Mouse (Mus musculus) cerebellum, postnatal 4 days (tissue): ENCODE measurements around the gene Vps13c.
A peak's percentile ranks its signal among the peaks of the same experiment; 100 is the strongest.

Experiments
- DNase-seq, 2 experiments: peaks; one replicate each; pipeline ENCODE4 v3.0.0; 2022; ENCODE audit warnings: low spot score in 2 of 2, mixed read lengths in 1 of 2

The Vps13c gene

DNA sequence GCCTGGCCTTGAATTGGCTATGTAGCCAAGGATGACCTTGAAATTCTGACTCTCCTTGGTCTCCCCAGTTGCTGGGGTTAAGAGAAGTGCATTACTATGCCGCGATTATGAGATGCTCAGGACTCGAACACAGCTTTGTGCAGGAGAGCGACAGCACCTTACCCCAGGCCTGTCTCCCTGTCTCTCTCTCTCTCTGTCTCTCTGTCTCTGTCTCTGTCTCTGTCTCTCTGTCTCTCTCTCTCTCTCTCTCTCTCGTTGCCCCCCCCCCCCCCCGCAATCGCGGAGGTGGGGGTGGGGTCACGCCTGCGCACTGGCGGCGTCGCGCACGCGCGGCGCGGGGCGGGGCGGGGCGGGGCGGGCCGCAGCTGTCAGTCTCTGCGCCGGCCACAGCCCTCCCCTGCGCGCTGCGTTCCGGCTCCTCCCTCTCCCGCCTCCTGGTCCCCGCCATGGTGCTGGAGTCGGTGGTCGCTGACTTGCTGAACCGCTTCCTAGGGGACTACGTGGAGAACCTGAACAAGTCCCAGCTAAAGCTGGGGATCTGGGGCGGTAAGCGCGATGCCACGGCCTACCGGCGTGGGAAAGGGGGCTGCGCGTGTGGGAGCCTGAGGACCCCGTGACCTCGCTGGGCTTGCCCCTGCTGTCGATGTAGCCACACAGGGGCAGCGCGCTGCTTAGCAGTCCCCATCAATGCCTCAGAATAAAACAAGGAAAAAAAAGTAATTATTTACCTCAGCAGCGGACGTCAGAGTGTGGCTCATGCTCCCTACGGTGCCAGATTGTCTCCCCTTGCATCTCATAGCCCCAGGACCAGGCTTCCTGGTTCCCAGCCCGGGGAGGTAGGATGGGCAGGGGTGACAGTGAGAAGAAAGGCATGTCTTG is at the start of gene Vps13c:
Gene Vps13c, plus strand, starts transcription at position 416 of the 879 bp plus-strand sequence.
- DNase-seq, result peak; percentile 63 to 80

DNA sequence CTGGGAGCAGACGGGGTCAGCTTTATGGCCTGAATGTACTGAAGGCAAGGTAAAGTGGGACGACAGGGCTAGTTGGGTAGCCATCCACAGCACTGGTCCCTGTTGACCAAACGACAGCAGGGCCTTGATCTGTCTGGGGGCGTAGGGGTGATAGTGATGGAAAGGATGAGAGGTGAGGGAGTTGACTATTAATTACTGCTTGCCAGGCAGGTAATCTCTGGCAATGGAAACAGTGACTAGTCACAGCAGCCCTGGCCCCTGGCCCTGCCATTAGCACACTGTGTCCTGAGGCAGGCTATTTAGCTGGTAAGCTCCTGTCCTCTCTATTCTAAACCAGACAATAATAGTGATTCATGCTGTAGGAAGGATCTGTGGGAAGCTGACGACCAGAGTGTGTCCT is 47.8 kb upstream of the Vps13c start:
- no peak for DNase-seq

DNA sequence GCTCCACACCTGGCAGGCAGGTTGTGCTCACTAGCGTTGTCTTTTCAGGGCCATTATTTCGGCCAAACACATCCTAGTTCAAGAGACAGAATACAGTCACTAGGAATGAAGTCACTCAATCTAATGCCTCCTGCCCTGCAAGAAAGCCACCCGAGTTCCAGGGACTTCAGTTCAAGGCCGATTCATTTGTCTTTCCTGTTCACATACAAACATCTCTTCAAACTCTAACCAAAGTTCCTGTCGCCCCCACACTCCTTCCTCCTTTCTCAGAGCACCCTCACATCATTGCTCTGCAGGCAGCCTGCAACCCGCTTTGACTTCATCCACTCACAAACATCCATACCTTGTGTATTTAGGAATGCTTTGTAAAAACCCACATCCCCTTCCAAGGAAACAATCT is 46.7 kb upstream of the Vps13c start:
- no peak for DNase-seq

DNA sequence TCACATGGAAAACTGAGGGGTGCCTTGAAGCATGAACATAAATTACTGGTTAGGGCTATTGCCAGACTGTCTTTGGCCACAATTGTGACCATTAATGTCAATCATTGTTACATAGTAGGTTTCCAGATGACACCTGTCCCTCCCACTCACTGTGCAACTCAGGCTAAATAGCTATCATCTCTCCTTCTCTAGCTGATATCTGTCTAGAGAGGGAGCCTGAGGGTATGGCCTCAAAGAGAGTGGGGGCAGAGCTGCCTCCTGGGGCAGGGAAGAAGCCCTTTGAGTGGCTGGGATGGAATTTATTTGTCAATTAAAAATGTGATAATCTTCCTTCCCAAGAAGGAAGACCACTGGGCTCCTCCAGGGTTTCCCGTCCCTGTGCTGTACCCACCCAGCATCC is 46.0 kb upstream of the Vps13c start:
- no peak for DNase-seq

DNA sequence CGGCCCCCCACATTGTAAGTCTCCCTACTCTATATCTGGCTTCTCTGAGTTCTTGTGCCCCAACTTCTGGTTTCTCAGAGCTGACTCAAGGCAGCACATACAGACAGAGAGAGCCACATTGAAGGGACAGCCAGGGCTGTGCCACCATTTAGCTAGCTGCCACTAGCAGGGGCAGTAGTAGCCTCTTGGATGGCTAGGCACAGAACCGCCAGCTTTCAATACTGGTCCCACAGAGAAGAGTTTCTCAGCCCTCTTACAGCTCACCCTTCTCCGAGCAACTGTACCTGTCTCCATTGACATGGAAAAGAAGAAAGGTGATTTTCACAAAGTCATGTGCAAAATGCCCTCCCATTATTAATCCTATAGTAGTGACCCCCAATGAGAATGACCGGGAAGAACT is 45.5 kb upstream of the Vps13c start:
- DNase-seq, result no peak

DNA sequence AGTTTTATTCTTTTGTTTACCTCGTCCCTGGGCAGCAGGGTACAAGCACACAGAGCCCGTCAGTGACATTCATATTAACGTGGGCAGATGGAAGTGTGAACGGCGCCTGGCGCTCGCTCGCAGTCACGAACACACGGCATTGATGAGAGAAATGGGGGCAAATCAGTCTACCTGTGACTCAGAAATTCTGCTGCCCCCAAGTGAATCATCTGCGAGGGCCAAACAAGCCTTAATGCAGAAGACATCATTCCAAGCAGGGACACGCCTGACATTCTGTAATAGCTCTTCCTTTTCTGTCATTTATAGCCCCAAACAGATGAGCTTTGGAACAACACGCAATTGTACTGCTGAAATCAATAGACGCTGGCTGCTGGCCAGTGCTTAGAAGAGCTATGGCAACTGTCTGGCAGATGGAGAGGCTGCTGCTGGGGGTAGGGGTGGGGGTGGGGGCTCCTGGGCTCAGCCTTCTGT is 45.0 kb upstream of the Vps13c start:
- peak in 1 of 2 experiments; percentile 57 for DNase-seq

DNA sequence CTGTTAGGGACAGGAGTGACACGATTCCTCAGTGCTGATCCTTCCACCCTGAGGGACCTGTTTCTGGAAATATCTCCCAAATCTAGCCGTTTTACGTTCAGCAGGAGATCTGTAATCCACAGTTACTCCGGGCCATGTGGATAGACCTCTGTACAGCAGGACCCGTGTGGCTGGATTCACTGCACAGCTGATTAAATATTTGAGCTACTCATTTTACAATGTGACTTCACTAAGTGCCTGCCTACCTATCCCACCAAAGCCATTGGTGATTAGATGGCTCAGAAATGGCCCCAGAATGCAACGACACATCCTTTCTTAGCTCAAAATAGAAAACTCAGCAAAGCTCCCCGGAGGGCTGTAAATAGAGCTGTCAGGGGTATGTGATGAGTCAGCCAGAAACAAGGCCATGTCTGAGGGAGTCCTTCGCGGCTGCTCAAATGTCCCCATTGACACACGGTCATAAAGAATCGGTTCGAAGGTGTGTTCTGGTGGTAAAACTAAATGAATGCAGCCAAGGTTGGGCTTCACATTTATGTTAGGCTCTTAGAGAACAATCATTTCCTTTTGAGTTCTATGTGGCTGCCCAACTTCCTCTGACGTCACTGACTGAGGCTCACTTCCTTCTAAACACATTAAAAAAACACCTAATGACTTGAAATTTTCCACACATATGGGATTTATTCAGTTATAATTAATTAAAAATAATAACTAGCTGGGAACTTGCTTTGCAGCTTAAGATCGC is 40.9 kb upstream of the Vps13c start:
- DNase-seq, result no peak

DNA sequence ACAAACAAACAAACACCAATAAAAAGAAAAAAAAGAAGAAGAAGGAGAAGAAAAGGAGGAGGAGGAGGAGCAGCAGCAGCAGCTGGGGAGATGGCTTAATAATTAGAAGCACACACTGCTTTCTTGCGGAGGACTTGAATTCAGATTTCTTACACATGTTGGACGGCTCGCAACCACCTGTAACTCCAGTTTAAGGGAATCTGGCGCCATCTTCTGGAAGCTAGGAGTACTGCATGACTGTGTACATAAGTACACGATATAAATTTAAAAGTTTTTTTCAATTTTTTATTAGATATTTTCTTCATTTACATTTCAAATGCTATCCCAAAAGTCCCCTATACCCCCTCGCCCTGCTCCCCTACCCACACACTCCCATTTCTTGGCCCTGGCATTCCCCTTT is 38.0 kb upstream of the Vps13c start:
- peak in 1 of 2 experiments; percentile 57 for DNase-seq

DNA sequence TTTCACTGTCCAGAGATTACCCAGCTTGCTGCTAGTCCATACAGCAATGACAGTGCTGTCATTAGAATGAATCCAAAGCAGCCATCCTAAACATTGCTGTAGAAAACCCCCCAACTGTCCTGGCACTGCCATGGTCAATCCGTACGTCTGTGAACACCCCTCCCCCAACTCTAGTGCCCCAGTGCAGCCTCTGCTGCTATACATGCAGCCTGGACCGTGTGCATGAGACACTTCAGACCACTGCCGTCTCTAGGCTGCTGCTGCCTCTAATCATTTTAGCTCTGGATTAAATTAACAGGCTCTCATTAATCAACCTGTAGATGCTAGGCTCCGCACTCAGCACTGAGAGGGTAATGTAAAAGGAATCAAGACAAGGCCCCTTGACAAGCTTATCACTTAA is 33.2 kb upstream of the Vps13c start:
- DNase-seq, result no peak

DNA sequence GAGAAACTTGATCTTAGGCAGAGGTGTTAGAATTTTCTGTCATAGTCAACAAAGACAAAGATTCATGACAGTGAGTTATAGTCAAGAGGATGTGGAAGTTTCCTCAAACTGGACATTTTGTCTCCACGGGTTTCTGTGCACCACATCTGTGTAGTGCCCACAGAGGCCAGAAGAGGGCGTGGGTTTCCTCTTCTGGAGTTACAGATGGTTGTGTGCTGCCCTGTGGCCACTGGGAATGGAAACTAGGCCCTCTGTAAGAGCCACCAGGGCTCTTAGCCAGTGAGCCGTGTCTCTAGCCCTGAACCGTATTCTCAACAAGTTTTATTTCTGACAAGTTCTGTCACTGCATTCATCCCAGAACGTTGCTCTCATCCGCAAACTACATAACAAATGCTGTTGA is 29.7 kb upstream of the Vps13c start:
- DNase-seq, result no peak

DNA sequence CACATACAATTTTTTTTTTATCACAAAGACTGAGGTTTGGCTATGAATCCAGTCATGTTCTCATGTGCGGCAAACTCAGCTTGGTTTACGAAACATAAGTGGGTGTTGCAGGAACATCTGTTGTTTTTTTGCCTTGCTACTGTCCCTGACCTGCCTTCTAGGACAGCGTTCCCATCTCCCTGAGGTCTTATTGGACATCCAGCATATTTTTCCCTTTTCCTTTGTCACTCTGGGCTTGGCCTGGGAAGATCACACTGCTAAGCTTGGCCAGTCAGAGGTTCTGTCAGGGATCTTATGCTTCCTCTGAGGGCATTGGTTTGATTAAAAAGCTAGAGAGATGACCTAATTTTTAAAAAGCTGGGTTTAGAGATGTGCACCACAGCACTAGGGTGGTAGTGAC is 29.1 kb upstream of the Vps13c start:
- no peak for DNase-seq

DNA sequence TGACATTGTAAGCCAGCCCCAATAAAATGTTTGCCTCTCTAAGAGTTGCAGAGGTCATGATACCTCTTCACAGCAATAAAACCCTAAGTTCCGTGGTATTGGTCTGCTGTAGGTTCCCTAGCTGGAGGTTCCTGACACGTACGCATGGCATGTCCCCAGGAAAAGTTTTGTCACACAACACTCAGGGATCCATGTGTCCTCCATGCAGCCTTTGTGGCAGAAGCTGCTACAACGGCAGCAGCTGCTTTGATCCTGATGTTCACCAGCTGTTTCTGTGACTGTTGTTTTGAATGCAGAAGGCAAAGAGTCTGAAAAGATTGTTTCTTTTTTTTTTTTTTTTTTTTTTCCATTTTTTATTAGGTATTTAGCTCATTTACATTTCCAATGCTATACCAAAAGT is 27.0 kb upstream of the Vps13c start:
- DNase-seq, result no peak

DNA sequence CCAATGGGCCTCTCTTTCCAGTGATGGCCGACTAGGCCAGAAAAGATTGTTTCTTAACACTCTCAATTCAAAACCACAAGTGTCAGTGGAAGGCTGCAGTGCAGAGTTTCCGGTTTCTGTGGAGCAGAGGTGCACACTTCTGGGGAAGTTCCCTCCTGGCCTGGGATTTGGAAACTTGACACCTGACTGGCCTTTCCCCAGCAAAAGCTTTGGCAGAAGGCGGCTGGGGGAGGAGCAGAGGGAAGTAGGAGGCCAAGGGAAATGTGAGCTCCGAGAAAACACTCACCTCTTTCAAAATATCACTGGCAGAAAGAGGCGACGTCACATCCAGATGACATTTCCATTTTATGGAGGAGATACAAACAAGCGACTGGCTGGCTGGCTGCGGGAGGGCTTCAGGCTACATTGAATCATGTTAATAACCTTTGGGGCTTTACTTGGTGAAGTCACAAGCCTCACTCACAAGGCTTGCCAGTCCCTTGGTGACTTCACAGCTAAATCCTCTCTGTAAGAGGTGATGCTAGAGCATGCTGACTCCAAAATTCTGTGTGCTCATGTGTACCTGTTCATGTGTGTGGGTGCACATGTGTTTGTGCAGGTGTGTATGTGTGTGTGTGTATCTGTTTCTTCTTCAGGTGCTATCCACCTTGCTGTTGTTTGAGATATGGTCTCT is 26.4 kb upstream of the Vps13c start:
- DNase-seq, result no peak

DNA sequence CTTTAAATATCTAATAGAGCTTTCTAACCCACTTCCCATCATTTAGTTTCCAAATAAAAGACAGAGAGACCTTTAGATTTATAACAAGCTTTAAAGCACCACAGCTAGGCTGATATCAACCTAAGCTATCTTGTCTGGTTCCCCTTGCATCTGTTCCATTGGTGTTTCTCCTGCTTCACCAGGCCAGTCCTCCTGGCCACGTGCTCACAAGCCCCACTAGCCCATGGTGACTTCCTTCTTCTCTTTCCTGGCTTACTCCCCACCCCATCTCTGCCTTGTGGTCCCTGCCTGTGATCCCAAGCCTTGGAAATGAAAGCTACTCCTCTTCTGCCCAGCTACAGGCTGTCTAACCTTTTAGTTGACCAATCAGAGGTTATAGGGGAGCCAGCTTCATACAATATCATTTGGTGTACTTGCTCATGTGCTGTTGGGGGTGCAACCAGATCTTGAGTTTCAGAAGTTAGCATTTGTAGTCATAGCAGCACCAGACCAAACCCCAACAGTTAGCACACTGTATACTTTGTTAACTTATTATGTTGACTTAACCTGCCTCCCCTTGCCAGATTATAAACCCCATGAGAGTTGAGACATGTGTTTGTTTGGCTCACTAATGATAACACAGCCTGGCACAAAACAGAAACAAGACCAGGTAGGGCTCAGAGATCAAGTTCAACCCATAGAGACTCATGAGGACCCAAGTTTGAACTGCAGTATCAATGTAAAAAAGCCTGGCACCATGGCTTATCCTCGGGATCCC is 23.8 kb upstream of the Vps13c start:
- DNase-seq, result no peak

DNA sequence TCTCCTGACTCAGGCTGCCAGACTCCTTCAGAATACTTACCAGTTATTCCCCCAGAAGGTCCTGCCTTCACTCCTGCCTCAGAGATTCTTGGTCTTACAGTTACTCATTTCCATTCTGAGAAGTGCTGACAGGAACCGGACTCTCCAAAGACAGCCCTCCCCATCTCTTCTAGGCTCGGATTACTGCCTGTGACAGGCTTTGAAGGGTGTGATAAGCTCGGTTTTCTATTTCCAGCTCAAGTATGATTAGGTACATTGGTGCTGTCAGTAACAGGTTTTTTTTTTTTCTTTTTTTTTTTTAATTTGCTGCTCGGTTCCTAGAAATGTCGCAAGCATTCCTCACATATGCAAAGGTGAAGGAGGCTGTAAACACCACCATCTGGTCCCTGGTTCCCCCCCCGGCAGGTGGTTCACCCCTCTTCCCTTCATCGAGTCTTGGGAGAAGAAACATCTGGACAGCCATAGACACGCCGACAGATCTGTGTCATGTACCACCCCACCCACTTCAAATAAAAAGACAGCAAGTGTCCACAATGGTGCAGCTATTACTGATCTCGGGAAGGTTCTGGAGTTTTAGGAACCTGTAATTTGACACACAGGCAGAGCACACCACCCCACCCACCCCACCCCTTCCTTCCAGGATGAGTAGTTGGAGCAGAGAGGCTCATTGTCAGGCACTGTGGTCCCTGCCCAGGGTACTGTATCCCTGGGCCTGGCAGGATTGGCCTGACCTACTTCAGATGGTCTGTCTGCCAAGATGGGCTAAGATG is 22.1 kb upstream of the Vps13c start:
- no peak for DNase-seq

DNA sequence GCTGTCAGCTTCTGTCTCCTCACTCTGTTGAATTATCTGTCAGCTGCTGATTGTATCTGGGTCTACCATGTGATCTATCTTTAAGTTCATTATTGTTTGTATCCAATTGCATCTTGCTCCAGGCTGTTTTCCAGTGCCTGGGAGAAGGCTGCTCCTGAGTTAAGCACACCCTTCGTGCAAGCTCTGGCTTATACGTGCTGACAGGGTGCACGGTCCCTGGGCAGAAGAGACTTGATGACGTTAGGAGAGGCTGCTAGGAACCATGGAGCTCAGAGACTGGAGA is 21.6 kb upstream of the Vps13c start:
- no peak for DNase-seq

DNA sequence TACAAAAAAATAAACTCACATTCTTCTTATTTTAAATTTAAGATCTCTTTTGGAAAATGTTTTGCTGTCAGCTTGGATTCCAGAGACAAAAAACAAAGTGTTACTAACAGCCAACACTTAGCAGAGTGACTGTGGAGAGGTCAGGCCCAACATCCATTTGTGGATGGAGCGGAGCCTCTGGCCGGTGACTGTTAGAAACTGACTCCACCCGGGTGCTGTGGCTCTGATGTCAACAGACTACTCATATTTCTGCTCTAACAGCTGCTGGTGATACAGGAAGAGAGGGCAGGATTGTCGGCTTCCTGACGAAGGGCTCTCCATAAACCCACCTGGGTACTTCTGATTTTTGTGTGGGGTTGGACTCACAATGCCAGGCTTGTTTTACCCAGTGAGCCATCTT is 17.1 kb upstream of the Vps13c start:
- no peak for DNase-seq

DNA sequence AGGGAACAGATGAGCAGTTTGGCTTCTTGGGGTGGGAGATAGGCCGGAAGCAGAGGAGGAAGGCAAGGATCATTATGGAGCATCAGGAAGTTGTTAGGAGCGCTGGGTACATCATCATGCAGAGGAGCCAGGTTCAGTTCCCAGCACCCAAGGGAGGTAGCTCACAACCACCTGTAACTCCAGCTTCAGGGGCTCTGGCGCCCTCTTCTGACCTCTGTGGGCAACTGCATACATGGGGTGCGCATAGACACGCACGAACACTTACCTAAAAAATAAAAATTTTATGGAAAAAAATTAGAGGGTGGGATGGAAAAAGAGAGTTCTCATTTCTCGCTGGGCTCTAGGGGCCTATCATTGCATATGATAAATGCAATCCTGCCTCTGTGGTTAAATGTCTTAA is 14.7 kb upstream of the Vps13c start:
- no peak for DNase-seq

DNA sequence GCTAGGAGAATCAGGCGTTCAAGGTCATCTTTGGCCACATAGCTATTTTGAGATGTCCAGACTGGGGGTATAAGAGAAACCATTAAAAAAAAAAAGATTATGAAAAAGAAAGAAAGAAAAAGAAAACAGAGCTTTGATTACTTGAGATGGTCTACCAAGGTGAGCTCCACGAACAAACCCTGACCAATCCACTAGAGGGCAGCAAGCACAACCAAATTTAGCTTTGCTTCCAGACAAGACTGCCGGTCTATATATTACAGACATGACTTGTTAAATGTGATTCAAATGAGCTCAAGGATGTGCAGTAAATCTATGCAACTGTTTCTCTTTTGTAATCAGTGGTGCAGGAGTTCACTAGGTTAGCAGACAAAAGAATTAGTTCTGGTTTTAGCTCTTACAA is 12.0 kb upstream of the Vps13c start:
- DNase-seq, result peak in 1 of 2 experiments; percentile 63

DNA sequence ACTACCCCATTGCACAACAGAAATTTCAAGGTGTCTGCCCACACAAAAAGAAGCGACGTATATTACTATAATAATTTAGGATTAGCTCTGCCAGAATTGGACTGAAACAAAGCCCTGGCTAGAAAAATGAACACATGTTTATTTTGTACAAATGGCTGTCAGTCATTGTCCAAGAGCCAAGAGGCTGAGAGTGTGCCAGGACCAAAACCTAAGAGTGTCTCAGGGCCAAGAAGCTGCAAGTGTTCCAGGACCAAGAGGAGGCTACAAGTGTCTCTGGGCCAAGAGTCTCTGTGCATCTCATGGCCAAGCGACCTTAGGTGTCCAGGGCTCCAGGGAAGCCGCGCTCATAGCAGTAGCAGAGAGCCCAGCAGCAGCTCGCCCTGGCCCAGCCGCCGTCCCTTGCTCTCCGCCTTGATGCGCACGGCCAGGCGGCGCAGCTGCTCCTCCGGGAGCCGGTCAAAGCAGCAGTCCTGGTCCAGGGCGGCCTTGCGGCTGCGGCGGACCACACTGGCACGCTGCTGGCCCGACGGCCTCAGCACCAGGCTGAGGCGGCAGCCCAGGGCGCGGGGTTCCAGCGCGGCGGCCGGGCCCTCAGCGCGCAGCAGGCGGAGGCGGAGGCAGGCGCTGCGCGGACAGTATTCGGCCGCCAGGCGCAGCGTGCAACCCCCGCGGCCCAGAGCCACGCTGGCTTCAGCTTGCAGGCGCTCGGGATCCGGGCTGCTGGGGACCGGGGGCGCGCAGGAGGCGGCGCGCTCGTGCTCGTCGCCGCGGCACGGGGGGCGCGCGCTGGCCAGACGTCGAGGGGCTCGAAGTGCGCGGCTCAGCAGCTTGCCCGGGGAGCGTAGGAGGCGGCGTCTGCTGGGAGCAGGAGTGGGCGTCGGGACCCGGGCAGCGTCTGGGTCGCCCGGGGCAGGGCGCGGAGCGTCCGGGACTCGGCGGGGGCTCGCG is 9.5 kb upstream of the Vps13c start:
- DNase-seq, result peak; percentile 23 to 64
